Mouse (Mus musculus): ENCODE results near the gene 4932438A13Rik. TPM values are rescaled to one million over a fixed set of nuclear protein-coding genes. Genes with fewer than 3 reads are reported as not detected.

Gene 4932438A13Rik
- polyA plus RNA-seq, 1 experiment from 2014 or later: 51.9 TPM

- Histone ChIP-seq H3K27ac (ENCODE audit: low read depth, low read length) (no peak overlapping the region), H3K27me3 (ENCODE audit: control insufficient read depth, insufficient read depth, low read length) (no peaks in the 10 kb centered on the region), H3K4me3 (ENCODE audit: low read depth, low read length) (no peak overlapping the region), H3K9ac (ENCODE audit: low read length) (no peak overlapping the region), H3K4me2 (ENCODE audit: low read depth, low read length, severe bottlenecking) (no peak overlapping the region), H3K36me3 (ENCODE audit: control insufficient read depth, insufficient read depth, low read length) (no peaks in the 10 kb centered on the region; the same call in none of the 2 replicates), H3K9me3 (ENCODE audit: control insufficient read depth, low read length) (no peaks in the 10 kb centered on the region), H3K4me1 (replicated peaks; ENCODE audit: control insufficient read depth, insufficient read depth, low read length) (no peaks in the 10 kb centered on the region)
- no peak for DNase-seq (ENCODE audit: low spot score)
- ATAC-seq (replicated peaks; ENCODE audit: low FRiP score): no peak
Measured at GRCm38 (mm10) chr3:37039811-37040210, 176.9 kb downstream of the 4932438A13Rik start.

GRCm38 (mm10) chr3:37051491-37051890, 188.6 kb downstream of the 4932438A13Rik start:
- DNase-seq (ENCODE audit: low spot score) (no peak), ATAC-seq (replicated peaks; ENCODE audit: low FRiP score) (no peak)
- Histone ChIP-seq H3K4me1 (replicated peaks; ENCODE audit: control insufficient read depth, insufficient read depth, low read length) (no peaks in the 10 kb centered on the region), H3K27ac (ENCODE audit: low read depth, low read length) (no peak overlapping the region), H3K9ac (ENCODE audit: low read length) (no peak overlapping the region), H3K9me3 (ENCODE audit: control insufficient read depth, low read length) (no peaks in the 10 kb centered on the region), H3K36me3 (ENCODE audit: control insufficient read depth, insufficient read depth, low read length) (no peaks in the 10 kb centered on the region), H3K27me3 (ENCODE audit: control insufficient read depth, insufficient read depth, low read length) (no peaks in the 10 kb centered on the region), H3K4me3 (ENCODE audit: low read depth, low read length) (no peak overlapping the region), H3K4me2 (ENCODE audit: low read depth, low read length, severe bottlenecking) (no peak overlapping the region)
- WGBS: 94% methylated on average over 1 of the region's 1 CpGs

- Histone ChIP-seq H3K27ac (ENCODE audit: low read depth, low read length) (no peak within 1 kb of the TSS), H3K4me1 (replicated peaks; ENCODE audit: control insufficient read depth, insufficient read depth, low read length) (no peaks in the 10 kb centered on the region), H3K9me3 (ENCODE audit: control insufficient read depth, low read length) (peaks cover 4% of the 10 kb centered on the region; the same call in 1 of the 2 replicates), H3K9ac (ENCODE audit: low read length) (no peak within 1 kb of the TSS), H3K36me3 (ENCODE audit: control insufficient read depth, insufficient read depth, low read length) (no peaks in the 10 kb centered on the region), H3K27me3 (ENCODE audit: control insufficient read depth, insufficient read depth, low read length) (no peaks in the 10 kb centered on the region), H3K4me2 (ENCODE audit: low read depth, low read length, severe bottlenecking) (0 out of 2 replicates have a peak within 1 kb of the TSS, but pooled peaks have one; percentile 18), H3K4me3 (ENCODE audit: low read depth, low read length) (no peak within 1 kb of the TSS)
- 54% methylated on average over 35 of the region's 39 CpGs for WGBS
- DNase-seq (ENCODE audit: low spot score): no peak
- no peak for ATAC-seq (replicated peaks; ENCODE audit: low FRiP score)
Measured at GRCm38 (mm10) chr3:37063406-37063805, 200.5 kb downstream of the 4932438A13Rik start, which contains the start of gene Adad1. Adad1 (plus strand) TSS chr3:37063527.

- no peaks in the 10 kb centered on the region for H3K36me3 ChIP-seq (ENCODE audit: control insufficient read depth, insufficient read depth, low read length)
- no peak overlapping the region for H3K4me2 ChIP-seq (ENCODE audit: low read depth, low read length, severe bottlenecking)
- no peaks in the 10 kb centered on the region for H3K4me1 ChIP-seq (replicated peaks; ENCODE audit: control insufficient read depth, insufficient read depth, low read length)
- DNase-seq (ENCODE audit: low spot score): no peak
- H3K9ac ChIP-seq (ENCODE audit: low read length): no peak overlapping the region
- no peaks in the 10 kb centered on the region; the same call in 1 of the 2 replicates for H3K9me3 ChIP-seq (ENCODE audit: control insufficient read depth, low read length)
- no peak overlapping the region for H3K27ac ChIP-seq (ENCODE audit: low read depth, low read length)
- no peak for ATAC-seq (replicated peaks; ENCODE audit: low FRiP score)
- H3K4me3 ChIP-seq (ENCODE audit: low read depth, low read length): no peak overlapping the region
- no peaks in the 10 kb centered on the region for H3K27me3 ChIP-seq (ENCODE audit: control insufficient read depth, insufficient read depth, low read length)
Measured at GRCm38 (mm10) chr3:37073211-37073610, 210.3 kb downstream of the 4932438A13Rik start.

- no peaks in the 10 kb centered on the region for H3K4me1 ChIP-seq (replicated peaks; ENCODE audit: control insufficient read depth, insufficient read depth, low read length)
- 91% methylated on average over 4 of the region's 4 CpGs for WGBS
- H3K4me3 ChIP-seq (ENCODE audit: low read depth, low read length): no peak overlapping the region
- no peak overlapping the region for H3K27ac ChIP-seq (ENCODE audit: low read depth, low read length)
- DNase-seq (ENCODE audit: low spot score) (no peak), ATAC-seq (replicated peaks; ENCODE audit: low FRiP score) (no peak)
- no peaks in the 10 kb centered on the region for H3K36me3 ChIP-seq (ENCODE audit: control insufficient read depth, insufficient read depth, low read length)
- H3K9ac ChIP-seq (ENCODE audit: low read length): no peak overlapping the region
- H3K4me2 ChIP-seq (ENCODE audit: low read depth, low read length, severe bottlenecking): no peak overlapping the region
- H3K9me3 ChIP-seq (ENCODE audit: control insufficient read depth, low read length): no peaks in the 10 kb centered on the region
- H3K27me3 ChIP-seq (ENCODE audit: control insufficient read depth, insufficient read depth, low read length): no peaks in the 10 kb centered on the region
Measured at GRCm38 (mm10) chr3:37084860-37085259, 222.0 kb downstream of the 4932438A13Rik start.

- no peak for ATAC-seq (replicated peaks; ENCODE audit: low FRiP score)
- no peaks in the 10 kb centered on the region for H3K4me1 ChIP-seq (replicated peaks; ENCODE audit: control insufficient read depth, insufficient read depth, low read length)
- DNase-seq (ENCODE audit: low spot score): no peak
Measured at GRCm38 (mm10) chr3:37090721-37091120, 227.8 kb downstream of the 4932438A13Rik start.

More at GRCm38 (mm10) chr3:37090721-37091120, 227.8 kb downstream of the 4932438A13Rik start:
- Histone ChIP-seq H3K27ac (ENCODE audit: low read depth, low read length) (no peak overlapping the region), H3K36me3 (ENCODE audit: control insufficient read depth, insufficient read depth, low read length) (no peaks in the 10 kb centered on the region), H3K9ac (ENCODE audit: low read length) (no peak overlapping the region), H3K9me3 (ENCODE audit: control insufficient read depth, low read length) (no peaks in the 10 kb centered on the region), H3K4me3 (ENCODE audit: low read depth, low read length) (no peak overlapping the region), H3K27me3 (ENCODE audit: control insufficient read depth, insufficient read depth, low read length) (no peaks in the 10 kb centered on the region), H3K4me2 (ENCODE audit: low read depth, low read length, severe bottlenecking) (no peak overlapping the region)

Other genes with a start within 250 kb of the 4932438A13Rik start
- 23.4 and 23.5 TPM in 2 replicates for gene Bbs7, start 249.6 kb upstream of the 4932438A13Rik start, polyA plus RNA-seq (2014; fragmentation: Nextera tagmentation; extraction: Ambion mirVana)
- gene Trpc3, start 172.9 kb upstream of the 4932438A13Rik start, polyA plus RNA-seq (2014; fragmentation: Nextera tagmentation; extraction: Ambion mirVana): 4.0 and 7.0 TPM in 2 replicates
- gene Adad1, start 200.4 kb downstream of the 4932438A13Rik start, polyA plus RNA-seq (2014; fragmentation: Nextera tagmentation; extraction: Ambion mirVana): not detected in 2 replicates